Mouse (Mus musculus) myocyte (in vitro differentiated cells): Measurements from ENCODE around the gene Ncoa3. TPM values are rescaled to one million over a fixed set of nuclear protein-coding genes. Genes with fewer than 3 reads are reported as not detected.

Source experiments
- H3K27me3 ChIP-seq: one replicate; pipeline ENCODE4 v1.6.1; 2011; ENCODE audit not compliant: control insufficient read depth, insufficient read depth, insufficient read length
- H3K36me3 ChIP-seq: one replicate; pipeline ENCODE4 v1.6.1; 2011; ENCODE audit not compliant: control insufficient read depth, insufficient read depth
- H3K4me2 ChIP-seq: one replicate; pipeline ENCODE4 v1.6.1; 2011; ENCODE audit warnings: low read depth, control low read depth
- H3K4me3 ChIP-seq: one replicate; pipeline ENCODE4 v1.5.1; 2011; ENCODE audit warnings: mild to moderate bottlenecking, control low read depth, moderate library complexity
- H3K79me2 ChIP-seq: one replicate; pipeline ENCODE4 v1.6.1; 2011; ENCODE audit not compliant: control insufficient read depth, insufficient read depth
- H3ac ChIP-seq: one replicate; pipeline ENCODE4 v1.6.1; 2011; ENCODE audit not compliant: control insufficient read depth, insufficient read length
- CEBPB ChIP-seq: IDR thresholded peaks from 2 replicates; pipeline ENCODE4 v1.6.1; 2011; ENCODE audit warnings: mild to moderate bottlenecking, moderate library complexity; ENCODE audit not compliant: poor library complexity, insufficient read depth, severe bottlenecking
- E2F4 ChIP-seq: IDR thresholded peaks from one replicate; pipeline ENCODE4 v1.6.1; 2011; ENCODE audit warnings: mild to moderate bottlenecking, control low read depth, moderate library complexity; ENCODE audit not compliant: insufficient read depth
- MAX ChIP-seq: IDR thresholded peaks from one replicate; pipeline ENCODE4 v1.6.1; 2011; ENCODE audit warnings: low read depth, mild to moderate bottlenecking, control low read depth
- MYOD1 ChIP-seq, 3 experiments: IDR thresholded peaks; one replicate each; pipeline ENCODE4 v1.6.1; 2011; ENCODE audit warnings: control low read depth in 2 of 3, low read depth in 2 of 3, mild to moderate bottlenecking in 2 of 3, moderate library complexity in 1 of 3; ENCODE audit not compliant: insufficient read length in 2 of 3, control insufficient read depth in 1 of 3
- MYOG ChIP-seq, 3 experiments: IDR thresholded peaks; one replicate each; pipeline ENCODE4 v1.6.1; 2011; ENCODE audit warnings: control low read depth in 2 of 3, low read depth in 2 of 3, mild to moderate bottlenecking in 2 of 3; ENCODE audit not compliant: insufficient read length in 2 of 3, control insufficient read depth in 1 of 3, insufficient read depth in 1 of 3
- POLR2A ChIP-seq: IDR thresholded peaks from one replicate; pipeline ENCODE4 v1.6.1; 2011; ENCODE audit warnings: low read depth, mild to moderate bottlenecking, control low read depth, moderate library complexity; ENCODE audit not compliant: insufficient read length
- POLR2AphosphoS2 ChIP-seq: IDR thresholded peaks from one replicate; pipeline ENCODE4 v1.6.1; 2011; ENCODE audit warnings: low read depth, control low read depth; ENCODE audit not compliant: insufficient read length
- REST ChIP-seq: IDR thresholded peaks from one replicate; pipeline ENCODE4 v1.6.1; 2011; ENCODE audit warnings: mild to moderate bottlenecking, control low read depth, moderate library complexity; ENCODE audit not compliant: insufficient read depth, insufficient read length
- SRF ChIP-seq: IDR thresholded peaks from one replicate; pipeline ENCODE4 v1.6.1; 2011; ENCODE audit warnings: low read depth; ENCODE audit not compliant: control insufficient read depth, insufficient read length
- TCF12 ChIP-seq: IDR thresholded peaks from one replicate; pipeline ENCODE4 v1.6.1; 2011; ENCODE audit warnings: mild to moderate bottlenecking, control low read depth; ENCODE audit not compliant: poor library complexity, insufficient read depth, severe bottlenecking
- TCF3 ChIP-seq: IDR thresholded peaks from one replicate; pipeline ENCODE4 v1.6.1; 2011; ENCODE audit warnings: low read depth, control low read depth; ENCODE audit not compliant: insufficient read length
- USF1 ChIP-seq: IDR thresholded peaks from one replicate; pipeline ENCODE4 v1.6.1; 2011; ENCODE audit warnings: low read depth, mild to moderate bottlenecking, control low read depth, moderate library complexity
- polyA plus RNA-seq: library from polyadenylated mRNA; unstranded; fragments of >200 nt; fragmentation: generic; extraction: Trizol; gene quantifications from one replicate; pipeline ENCODE4 v1.2.1, GENCODE M21; 2012; ENCODE audit warnings: missing spikeins

The Ncoa3 gene
- polyA plus RNA-seq, 1 experiment: 5.8 TPM

- no peak overlapping the region for H3K4me2 ChIP-seq
- no peaks in the 10 kb centered on the region for H3K79me2 ChIP-seq
- TF ChIP-seq E2F4 (no peak), MYOG (IDR thresholded peaks at IDR 0.05; ENCODE audit: control insufficient read depth in 1 of 3, insufficient read depth in 1 of 3, insufficient read length in 2 of 3, low read depth in 2 of 3) (no peak), POLR2AphosphoS2 (no peak), TCF3 (no peak), SRF (no peak), REST (no peak), MYOD1 (IDR thresholded peaks at IDR 0.05; ENCODE audit: control insufficient read depth in 1 of 3, insufficient read length in 2 of 3, low read depth in 2 of 3) (no peak), CEBPB (no peak), MAX (no peak), POLR2A (no peak), TCF12 (no peak), USF1 (no peak)
- no peak overlapping the region for H3K4me3 ChIP-seq
- no peaks in the 10 kb centered on the region for H3K27me3 ChIP-seq
- no peaks in the 10 kb centered on the region for H3K36me3 ChIP-seq
- H3ac ChIP-seq: no peak overlapping the region
Observed at GRCm38 (mm10) chr2:166100309-166101262, 108.2 kb downstream of the Ncoa3 start.

DNA sequence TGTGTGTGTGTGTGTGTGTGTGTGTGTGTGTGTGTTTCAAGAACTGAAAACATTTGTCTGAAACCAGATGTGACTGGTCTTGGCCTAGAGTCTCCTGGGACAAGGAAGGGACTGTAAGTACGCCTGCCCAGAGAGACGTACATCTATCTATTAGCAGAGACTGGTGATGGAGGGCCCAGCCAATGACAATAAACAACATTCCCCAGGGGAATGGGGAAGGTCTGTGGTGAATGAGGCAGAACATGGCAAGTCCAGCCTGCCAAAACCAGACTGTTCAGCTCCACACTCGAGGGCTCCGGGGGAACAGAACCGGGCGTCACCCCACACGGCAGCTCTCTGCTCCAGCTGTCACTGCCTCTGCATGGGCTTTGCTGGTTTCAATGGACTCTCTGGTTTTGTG, 110.5 kb downstream of the Ncoa3 start:
- no peak for TF ChIP-seq POLR2AphosphoS2
- TF ChIP-seq MAX: no peak
- TF ChIP-seq MYOG (IDR thresholded peaks at IDR 0.05; ENCODE audit: control insufficient read depth in 1 of 3, insufficient read depth in 1 of 3, insufficient read length in 2 of 3, low read depth in 2 of 3): peak in 1 of 3 experiments; percentile 10
- no peak for TF ChIP-seq TCF3
- no peak for TF ChIP-seq SRF
- TF ChIP-seq MYOD1 (IDR thresholded peaks at IDR 0.05; ENCODE audit: control insufficient read depth in 1 of 3, insufficient read length in 2 of 3, low read depth in 2 of 3): peak in 1 of 3 experiments; percentile 21
- no peak for TF ChIP-seq POLR2A
- no peak for TF ChIP-seq REST
- no peak for TF ChIP-seq USF1

DNA sequence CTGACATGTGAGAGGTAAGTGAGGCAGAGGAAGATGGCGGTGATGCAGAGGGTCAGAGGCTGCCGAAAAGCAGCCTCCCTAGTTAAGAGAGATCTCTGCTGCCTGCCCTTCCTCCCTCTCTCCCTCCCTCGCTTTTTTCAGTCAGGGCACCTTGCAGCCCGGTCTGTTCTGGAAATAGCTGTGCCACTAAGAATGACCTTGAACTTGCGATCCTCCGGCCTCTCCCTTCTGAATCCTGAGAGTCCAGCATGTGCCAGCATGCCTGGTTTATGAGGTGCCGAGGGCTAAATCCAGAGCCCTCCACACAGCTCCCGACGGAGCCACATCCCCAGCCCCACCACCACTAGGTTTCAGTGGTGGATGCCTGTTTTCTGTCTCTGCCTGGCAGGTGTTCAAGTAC, 113.5 kb downstream of the Ncoa3 start:
- no peaks in the 10 kb centered on the region for H3K36me3 ChIP-seq
- H3K4me3 ChIP-seq: no peak overlapping the region
- no peaks in the 10 kb centered on the region for H3K27me3 ChIP-seq
- no peaks in the 10 kb centered on the region for H3K79me2 ChIP-seq
- H3K4me2 ChIP-seq: no peak overlapping the region
- no peak overlapping the region for H3ac ChIP-seq
- TF ChIP-seq TCF3 (no peak), MYOG (IDR thresholded peaks at IDR 0.05; ENCODE audit: control insufficient read depth in 1 of 3, insufficient read depth in 1 of 3, insufficient read length in 2 of 3, low read depth in 2 of 3) (no peak), REST (no peak), MYOD1 (IDR thresholded peaks at IDR 0.05; ENCODE audit: control insufficient read depth in 1 of 3, insufficient read length in 2 of 3, low read depth in 2 of 3) (no peak), TCF12 (no peak), MAX (no peak), POLR2AphosphoS2 (no peak), SRF (no peak), CEBPB (no peak), USF1 (no peak), E2F4 (no peak)

More for the DNA sequence above, 110.5 kb downstream of the Ncoa3 start:
- Histone ChIP-seq H3K4me3 (no peak overlapping the region), H3K4me2 (no peak overlapping the region), H3K36me3 (no peaks in the 10 kb centered on the region), H3K27me3 (no peaks in the 10 kb centered on the region), H3ac (no peak overlapping the region), H3K79me2 (no peaks in the 10 kb centered on the region)

- no peak for TF ChIP-seq POLR2A
- no peaks in the 10 kb centered on the region for H3K36me3 ChIP-seq
- H3ac ChIP-seq: no peak overlapping the region
- H3K4me3 ChIP-seq: no peak overlapping the region
- no peaks in the 10 kb centered on the region for H3K79me2 ChIP-seq
- H3K27me3 ChIP-seq: no peaks in the 10 kb centered on the region
- H3K4me2 ChIP-seq: no peak overlapping the region
Observed at GRCm38 (mm10) chr2:166106631-166107030, 114.2 kb downstream of the Ncoa3 start.

- H3K79me2 ChIP-seq: no peaks in the 10 kb centered on the region
- no peak overlapping the region for H3ac ChIP-seq
- TF ChIP-seq REST (no peak), POLR2AphosphoS2 (no peak), MYOD1 (IDR thresholded peaks at IDR 0.05; ENCODE audit: control insufficient read depth in 1 of 3, insufficient read length in 2 of 3, low read depth in 2 of 3) (no peak), USF1 (no peak), MYOG (IDR thresholded peaks at IDR 0.05; ENCODE audit: control insufficient read depth in 1 of 3, insufficient read depth in 1 of 3, insufficient read length in 2 of 3, low read depth in 2 of 3) (no peak)
- H3K4me3 ChIP-seq: no peak overlapping the region
- no peaks in the 10 kb centered on the region for H3K36me3 ChIP-seq
- no peak overlapping the region for H3K4me2 ChIP-seq
- no peaks in the 10 kb centered on the region for H3K27me3 ChIP-seq
Observed at GRCm38 (mm10) chr2:166107911-166108310, 115.5 kb downstream of the Ncoa3 start.
